8 mouse cellular contexts compared by ENCODE assay signal in genomic region chr1:36545845-36546600, GRCm38 (mm10). TPM values are rescaled to one million over a fixed set of nuclear protein-coding genes. Genes with fewer than 3 reads are reported as not detected.
DNase-seq lines count a peak whose midpoint lies in the region; ATAC-seq and TF ChIP-seq lines count a peak whose summit lies in the region.

No protein-coding gene starts in this region.

- 0 out of 2 replicates have a peak, but pooled peaks have one; percentile 1 for TF ChIP-seq CTCF in heart, postnatal 0 days (IDR thresholded peaks at IDR 0.05; ENCODE audit: low read depth)

- no peak overlapping the region; the same call in 1 of the 2 replicates for H3K9ac ChIP-seq in kidney, embryonic 14.5 days (ENCODE audit: low read depth, low read length)
- H3K9ac ChIP-seq in heart, postnatal 0 days (replicated peaks; ENCODE audit: low read depth, low read length) = peak overlapping the region; percentile 71
- H3K9ac ChIP-seq in lung, embryonic 16.5 days (ENCODE audit: low read length) = peak overlapping the region; percentile 85

- H3K27me3 ChIP-seq in kidney, embryonic 14.5 days (ENCODE audit: control insufficient read depth, insufficient read depth, low read length) = no peaks in the 10 kb centered on the region
- no peaks in the 10 kb centered on the region for H3K27me3 ChIP-seq in heart, postnatal 0 days (ENCODE audit: control insufficient read depth, insufficient read depth, low read length)
- no peaks in the 10 kb centered on the region for H3K27me3 ChIP-seq in lung, embryonic 16.5 days (ENCODE audit: control insufficient read depth, insufficient read depth, low read depth, low read length)

- no peaks in the 10 kb centered on the region for H3K9me3 ChIP-seq in kidney, embryonic 14.5 days (ENCODE audit: control insufficient read depth, low read length)
- no peaks in the 10 kb centered on the region for H3K9me3 ChIP-seq in heart, postnatal 0 days (replicated peaks; ENCODE audit: control insufficient read depth, low read length)
- no peaks in the 10 kb centered on the region for H3K9me3 ChIP-seq in lung, embryonic 16.5 days (ENCODE audit: control insufficient read depth, low read length)

- peaks cover 35% of the 10 kb centered on the region for H3K36me3 ChIP-seq in kidney, embryonic 14.5 days (ENCODE audit: control insufficient read depth, insufficient read depth, low read length)
- H3K36me3 ChIP-seq in heart, postnatal 0 days (replicated peaks; ENCODE audit: control insufficient read depth, insufficient read depth, low read length) = peaks cover 44% of the 10 kb centered on the region
- peaks cover 28% of the 10 kb centered on the region for H3K36me3 ChIP-seq in lung, embryonic 16.5 days (ENCODE audit: control insufficient read depth, insufficient read depth, low read length)

- WGBS in kidney, embryonic 14.5 days = 75% methylated on average over 18 of the region's 19 CpGs
- 59% methylated on average over 19 of the region's 19 CpGs for WGBS in heart, postnatal 0 days
- 66% methylated on average over 18 of the region's 19 CpGs for WGBS in lung, embryonic 16.5 days

- peak overlapping the region; percentile 80 for H3K4me2 ChIP-seq in kidney, embryonic 14.5 days (replicated peaks; ENCODE audit: low read depth, low read length)
- peak overlapping the region; percentile 83 for H3K4me2 ChIP-seq in heart, postnatal 0 days (ENCODE audit: low read depth, low read length)
- peak overlapping the region; percentile 67 for H3K4me2 ChIP-seq in lung, embryonic 16.5 days (ENCODE audit: low read depth, low read length)

- TF ChIP-seq EP300 in heart, postnatal 0 days (IDR thresholded peaks at IDR 0.05; ENCODE audit: low read depth) = no peak

- H3K4me1 ChIP-seq in kidney, embryonic 14.5 days (ENCODE audit: control insufficient read depth, insufficient read depth, low read length) = peaks cover 25% of the 10 kb centered on the region
- H3K4me1 ChIP-seq in heart, postnatal 0 days (ENCODE audit: control insufficient read depth, insufficient read depth) = peaks cover 7% of the 10 kb centered on the region; the same call in 1 of the 2 replicates
- H3K4me1 ChIP-seq in lung, embryonic 16.5 days (replicated peaks; ENCODE audit: control insufficient read depth, insufficient read depth, low read length) = peaks cover 28% of the 10 kb centered on the region

- peak overlapping the region; percentile 73 for H3K4me3 ChIP-seq in kidney, embryonic 14.5 days (ENCODE audit: low read length)
- H3K4me3 ChIP-seq in heart, postnatal 0 days (ENCODE audit: low read depth, low read length) = peak overlapping the region; percentile 72
- H3K4me3 ChIP-seq in lung, embryonic 16.5 days (ENCODE audit: low read length) = peak overlapping the region; percentile 83

- ATAC-seq in kidney, embryonic 14.5 days (ENCODE audit: low FRiP score, low TSS enrichment) = no peak
- ATAC-seq in heart, postnatal 0 days (ENCODE audit: insufficient read depth, low read depth) = no peak
- no peak for ATAC-seq in lung, embryonic 16.5 days (ENCODE audit: low read depth)

- no peak overlapping the region for H3K27ac ChIP-seq in kidney, embryonic 14.5 days (ENCODE audit: low read depth, low read length)
- peak overlapping the region; percentile 76; the same call in 1 of the 2 replicates for H3K27ac ChIP-seq in heart, postnatal 0 days (ENCODE audit: low read depth)
- H3K27ac ChIP-seq in lung, embryonic 16.5 days (ENCODE audit: low read length) = no peak overlapping the region

- no peak for DNase-seq in kidney, adult 8-10 months
- DNase-seq in T-cell, adult 2 months (ENCODE audit: low spot score) = peak; percentile 39
- DNase-seq in heart, postnatal 0 days (ENCODE audit: low spot score) = no peak
- DNase-seq in thymus, postnatal 14 days = peak; percentile 67
- no peak for DNase-seq in urinary bladder, postnatal 14 days (ENCODE audit: low spot score)
- DNase-seq in ovary, adult 18-20 months (ENCODE audit: low spot score) = no peak

RNA-seq across cellular contexts. Expression of gene Ankrd39, which starts 1.2 kb away (rescaled TPM):
- 22.4 and 22.7 TPM in 2 replicates for polyA plus RNA-seq in kidney, embryonic 14.5 days (2014; fragmentation: Nextera tagmentation; extraction: Ambion mirVana)
- 32.7 and 34.9 TPM in 2 replicates for total RNA-seq in heart, postnatal 0 days (2014; rRNA removed; ENCODE audit: low replicate concordance)
- polyA plus RNA-seq in heart, postnatal 0 days (2015; fragmentation: Nextera tagmentation; extraction: Ambion mirVana) = 26.6 and 29.0 TPM in 2 replicates
- 23.3 and 26.2 TPM in 2 replicates for polyA plus RNA-seq in lung, embryonic 16.5 days (2015; fragmentation: Nextera tagmentation; extraction: Ambion mirVana)

RNA-seq across cellular contexts. Expression of gene Gm42417, which starts 6.8 kb away (rescaled TPM):
- polyA plus RNA-seq in kidney, embryonic 14.5 days (2014; fragmentation: Nextera tagmentation; extraction: Ambion mirVana) = 0.26 TPM in 1 of 2 replicates, not detected in the other
- total RNA-seq in heart, postnatal 0 days (2014; rRNA removed; ENCODE audit: low replicate concordance) = not detected in 2 replicates
- polyA plus RNA-seq in heart, postnatal 0 days (2015; fragmentation: Nextera tagmentation; extraction: Ambion mirVana) = 1.2 TPM in 1 of 2 replicates, not detected in the other
- 0.29 TPM in 1 of 2 replicates, not detected in the other for polyA plus RNA-seq in lung, embryonic 16.5 days (2015; fragmentation: Nextera tagmentation; extraction: Ambion mirVana)

RNA-seq across cellular contexts. Expression of gene Ankrd23, which starts 9.3 kb away (rescaled TPM):
- polyA plus RNA-seq in kidney, embryonic 14.5 days (2014; fragmentation: Nextera tagmentation; extraction: Ambion mirVana) = 10.5 and 14.6 TPM in 2 replicates
- 62.2 and 93.8 TPM in 2 replicates for total RNA-seq in heart, postnatal 0 days (2014; rRNA removed; ENCODE audit: low replicate concordance)
- polyA plus RNA-seq in heart, postnatal 0 days (2015; fragmentation: Nextera tagmentation; extraction: Ambion mirVana) = 26.7 and 34.2 TPM in 2 replicates
- 17.9 and 20.0 TPM in 2 replicates for polyA plus RNA-seq in lung, embryonic 16.5 days (2015; fragmentation: Nextera tagmentation; extraction: Ambion mirVana)

RNA-seq across cellular contexts. Expression of gene Sema4c, which starts 12.1 kb away (rescaled TPM):
- polyA plus RNA-seq in kidney, embryonic 14.5 days (2014; fragmentation: Nextera tagmentation; extraction: Ambion mirVana) = 4.8 and 6.0 TPM in 2 replicates
- 11.9 and 13.2 TPM in 2 replicates for total RNA-seq in heart, postnatal 0 days (2014; rRNA removed; ENCODE audit: low replicate concordance)
- 5.7 and 6.1 TPM in 2 replicates for polyA plus RNA-seq in heart, postnatal 0 days (2015; fragmentation: Nextera tagmentation; extraction: Ambion mirVana)
- polyA plus RNA-seq in lung, embryonic 16.5 days (2015; fragmentation: Nextera tagmentation; extraction: Ambion mirVana) = 14.4 and 14.8 TPM in 2 replicates

RNA-seq across cellular contexts. Expression of gene Cnnm3, which starts 34.4 kb away (rescaled TPM):
- 5.7 and 7.5 TPM in 2 replicates for polyA plus RNA-seq in kidney, embryonic 14.5 days (2014; fragmentation: Nextera tagmentation; extraction: Ambion mirVana)
- 10.2 and 21.4 TPM in 2 replicates for total RNA-seq in heart, postnatal 0 days (2014; rRNA removed; ENCODE audit: low replicate concordance)
- polyA plus RNA-seq in heart, postnatal 0 days (2015; fragmentation: Nextera tagmentation; extraction: Ambion mirVana) = 2.0 and 2.2 TPM in 2 replicates
- 3.5 and 4.4 TPM in 2 replicates for polyA plus RNA-seq in lung, embryonic 16.5 days (2015; fragmentation: Nextera tagmentation; extraction: Ambion mirVana)

Comparison
In these comparisons a context has a peak if more than half of its experiments do, and no peak if none do; other contexts are left out.
1. DNase-seq: peak in T-cell, adult 2 months (single experiment) and thymus, postnatal 14 days (single experiment); none in kidney, adult 8-10 months (0 of 2), heart, postnatal 0 days (single experiment), urinary bladder, postnatal 14 days (single experiment) and ovary, adult 18-20 months (single experiment).
2. Peak in every context shown above with its lines, with median percentiles within 50 percentile points of each other: H3K4me2 ChIP-seq and H3K4me3 ChIP-seq.